Mouse (Mus musculus) forebrain, embryonic 14.5 days (tissue): ENCODE measurements around the gene Nrsn2. TPM values are rescaled to one million over a fixed set of nuclear protein-coding genes. Genes with fewer than 3 reads are reported as not detected.
A peak's percentile ranks its signal among the peaks of the same experiment; 100 is the strongest.

Source experiments
- ATAC-seq: fragments of 200-750 bp; cut with Nextera tagmentation; 2 replicates; pipeline ENCODE4 v1.8.0; 2017; ENCODE audit warnings: mild to moderate bottlenecking, moderate library complexity
- DNase-seq: peaks from one replicate; pipeline ENCODE4 v3.0.0-alpha.2; 2015; ENCODE audit warnings: low spot score
- H3K27ac ChIP-seq: fragments of 300-500 bp; sonication (generic); 2 replicates; pipeline ENCODE4 v1.5.1; 2014; ENCODE audit warnings: low read depth, mild to moderate bottlenecking, control low read depth, low read length, moderate library complexity
- H3K27me3 ChIP-seq: fragments of 300-500 bp; sonication (generic); replicated peaks from 2 replicates; pipeline ENCODE4 v1.6.1; 2014; ENCODE audit warnings: low read length, control low read depth, mixed read lengths; ENCODE audit not compliant: control insufficient read depth, insufficient read depth
- H3K36me3 ChIP-seq: fragments of 300-500 bp; sonication (generic); 2 replicates; pipeline ENCODE4 v1.6.1; 2014; ENCODE audit warnings: low read length, control low read depth; ENCODE audit not compliant: control insufficient read depth, insufficient read depth
- H3K4me1 ChIP-seq: fragments of 300-500 bp; sonication (generic); 2 replicates; pipeline ENCODE4 v1.6.1; 2014; ENCODE audit warnings: antibody characterized with exemption, low read length, control low read depth; ENCODE audit not compliant: control insufficient read depth, insufficient read depth
- H3K4me2 ChIP-seq: fragments of 300-500 bp; sonication (generic); 2 replicates; pipeline ENCODE4 v1.6.1; 2014; ENCODE audit warnings: mild to moderate bottlenecking, control low read depth, low read length
- H3K4me3 ChIP-seq: fragments of 300-500 bp; sonication (generic); 2 replicates; pipeline ENCODE4 v1.5.1; 2014; ENCODE audit warnings: low read depth, low read length, control low read depth
- H3K9ac ChIP-seq: fragments of 300-500 bp; sonication (generic); 2 replicates; pipeline ENCODE4 v1.6.1; 2014; ENCODE audit warnings: mild to moderate bottlenecking, low read length, control low read depth, moderate library complexity
- H3K9me3 ChIP-seq: fragments of 300-500 bp; sonication (generic); replicated peaks from 2 replicates; pipeline ENCODE4 v1.6.1; 2016; ENCODE audit warnings: low read length, control low read depth, mixed read lengths; ENCODE audit not compliant: control insufficient read depth
- WGBS: fragments of 180-500 bp; shearing (Covaris S2); extraction: QIAGEN DNeasy Blood & Tissue Kit; methylation state at CpG from one replicate; pipeline ENCODE4 v1.1.7; 2014; 5-methylcytosine and 5-hydroxymethylcytosine counted together
- polyA plus RNA-seq: library from polyadenylated mRNA; unstranded; fragments of >200 nt; fragmentation: Nextera tagmentation; extraction: Ambion mirVana; gene quantifications from 2 replicates; pipeline ENCODE4 v1.2.1, GENCODE M21; 2014

Gene Nrsn2
- polyA plus RNA-seq, 1 experiment from 2014 or later, result 18.9 TPM

- Histone ChIP-seq H3K36me3 (no peaks in the 10 kb centered on the region), H3K27ac (no peak overlapping the region), H3K9me3 (no peaks in the 10 kb centered on the region), H3K27me3 (no peaks in the 10 kb centered on the region), H3K4me3 (no peak overlapping the region), H3K9ac (no peak overlapping the region), H3K4me1 (no peaks in the 10 kb centered on the region), H3K4me2 (no peak overlapping the region)
- 83% methylated on average over 8 of the region's 8 CpGs for WGBS
- ATAC-seq (no peak), DNase-seq (peak; percentile 45)
Observed at GRCm38 (mm10) chr2:152349842-152350540, 26.4 kb downstream of the Nrsn2 start.

- Histone ChIP-seq H3K27me3 (no peaks in the 10 kb centered on the region), H3K36me3 (no peaks in the 10 kb centered on the region), H3K9ac (no peak overlapping the region), H3K9me3 (no peaks in the 10 kb centered on the region), H3K27ac (no peak overlapping the region), H3K4me2 (no peak overlapping the region), H3K4me1 (peaks cover 4% of the 10 kb centered on the region), H3K4me3 (no peak overlapping the region)
- DNase-seq, result no peak
- 79% methylated on average over 6 of the region's 6 CpGs for whole genome bisulfite sequencing
- ATAC-seq, result no peak
Observed at GRCm38 (mm10) chr2:152349205-152349604, 27.2 kb downstream of the Nrsn2 start.

- no peaks in the 10 kb centered on the region for H3K9me3 ChIP-seq
- no peak overlapping the region for H3K9ac ChIP-seq
- ATAC-seq (no peak), DNase-seq (no peak)
- H3K27me3 ChIP-seq, result no peaks in the 10 kb centered on the region
- peaks cover 8% of the 10 kb centered on the region for H3K4me1 ChIP-seq
- H3K36me3 ChIP-seq, result no peaks in the 10 kb centered on the region
- no peak overlapping the region for H3K4me2 ChIP-seq
- no peak overlapping the region for H3K4me3 ChIP-seq
- no peak overlapping the region for H3K27ac ChIP-seq
- 78% methylated on average over 2 of the region's 2 CpGs for WGBS
Observed at GRCm38 (mm10) chr2:152347722-152348121, 28.7 kb downstream of the Nrsn2 start.

GRCm38 (mm10) chr2:152346776-152347465 is 29.5 kb downstream of the Nrsn2 start:
- Histone ChIP-seq H3K4me1 (peaks cover 8% of the 10 kb centered on the region), H3K4me2 (no peak overlapping the region), H3K27me3 (no peaks in the 10 kb centered on the region), H3K9me3 (no peaks in the 10 kb centered on the region), H3K27ac (no peak overlapping the region), H3K36me3 (no peaks in the 10 kb centered on the region), H3K9ac (no peak overlapping the region), H3K4me3 (no peak overlapping the region)
- ATAC-seq (no peak), DNase-seq (no peak)
- 43% methylated on average over 9 of the region's 9 CpGs for whole genome bisulfite sequencing

- H3K9me3 ChIP-seq, result no peaks in the 10 kb centered on the region
- ATAC-seq (no peak), DNase-seq (no peak)
- H3K27me3 ChIP-seq, result no peaks in the 10 kb centered on the region
- WGBS, result 64% methylated on average over 6 of the region's 6 CpGs
- peaks cover 8% of the 10 kb centered on the region for H3K4me1 ChIP-seq
- H3K9ac ChIP-seq, result no peak overlapping the region
- H3K4me3 ChIP-seq, result no peak overlapping the region
- H3K36me3 ChIP-seq, result no peaks in the 10 kb centered on the region
- H3K4me2 ChIP-seq, result no peak overlapping the region
- H3K27ac ChIP-seq, result no peak overlapping the region
Observed at GRCm38 (mm10) chr2:152345393-152345792, 31.0 kb downstream of the Nrsn2 start.

- H3K4me2 ChIP-seq, result no peak overlapping the region
- no peaks in the 10 kb centered on the region for H3K9me3 ChIP-seq
- H3K4me1 ChIP-seq, result peaks cover 8% of the 10 kb centered on the region
- no peak overlapping the region for H3K27ac ChIP-seq
- no peak for ATAC-seq
- 66% methylated on average over 5 of the region's 5 CpGs for WGBS
- H3K36me3 ChIP-seq, result no peaks in the 10 kb centered on the region
- no peak overlapping the region for H3K4me3 ChIP-seq
- no peak for DNase-seq
- H3K27me3 ChIP-seq, result no peaks in the 10 kb centered on the region
- H3K9ac ChIP-seq, result no peak overlapping the region
Observed at GRCm38 (mm10) chr2:152344909-152345308, 31.5 kb downstream of the Nrsn2 start.

- WGBS, result 13% methylated on average over 10 of the region's 10 CpGs
- H3K4me2 ChIP-seq, result peak overlapping the region; percentile 83
- DNase-seq, result no peak
Observed at GRCm38 (mm10) chr2:152344361-152344760, 32.1 kb downstream of the Nrsn2 start.

GRCm38 (mm10) chr2:152343329-152344213 is 32.9 kb downstream of the Nrsn2 start, which contains the start of gene Trib3:
Trib3 (minus strand) TSS chr2:152344032.
- Histone ChIP-seq H3K9ac (peak within 1 kb of the TSS; percentile 65), H3K4me1 (peaks cover 8% of the 10 kb centered on the region), H3K27me3 (no peaks in the 10 kb centered on the region), H3K4me2 (peak within 1 kb of the TSS; percentile 83), H3K36me3 (no peaks in the 10 kb centered on the region), H3K4me3 (peak within 1 kb of the TSS; percentile 44), H3K27ac (no peak within 1 kb of the TSS), H3K9me3 (no peaks in the 10 kb centered on the region)
- ATAC-seq, result peak; percentile 86
- under 1% methylated on average over 52 of the region's 52 CpGs for WGBS
- peak; percentile 84 for DNase-seq

More at GRCm38 (mm10) chr2:152344361-152344760, 32.1 kb downstream of the Nrsn2 start:
- Histone ChIP-seq H3K36me3 (no peaks in the 10 kb centered on the region), H3K27ac (no peak overlapping the region), H3K9me3 (no peaks in the 10 kb centered on the region), H3K9ac (peak overlapping the region; percentile 65), H3K4me3 (peak overlapping the region; percentile 44), H3K27me3 (no peaks in the 10 kb centered on the region), H3K4me1 (peaks cover 8% of the 10 kb centered on the region)
- ATAC-seq, result 0 out of 2 replicates have a peak, but pooled peaks have one; percentile 8
